Mouse (Mus musculus) retina, postnatal 1 day (tissue): Measurements from ENCODE around the gene Adgrf3.
A peak's percentile ranks its signal among the peaks of the same experiment; 100 is the strongest.

Experiments used
- DNase-seq: peaks from one replicate; pipeline ENCODE4 v3.0.0-alpha.2; 2012

Gene Adgrf3

DNA sequence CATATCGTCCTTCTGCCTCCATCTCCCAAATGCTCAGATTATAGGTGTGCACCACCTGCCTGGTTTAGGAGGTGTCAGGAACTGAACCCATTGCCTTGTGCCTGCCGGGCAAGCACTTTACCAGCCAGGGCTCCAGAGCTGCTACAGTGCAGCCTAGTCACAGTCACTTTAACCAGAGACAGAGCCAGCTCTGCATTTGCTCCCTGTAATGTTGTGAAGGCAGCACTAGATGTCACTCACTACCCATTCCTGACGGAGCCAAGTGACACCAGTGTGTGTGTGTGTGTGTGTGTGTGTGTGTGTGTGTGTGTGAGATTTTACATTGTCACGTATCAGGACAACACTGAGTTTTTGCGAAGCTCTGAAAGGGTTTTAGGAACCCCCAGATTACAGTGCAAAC is 4.0 kb downstream of the Adgrf3 start:
- peak; percentile 70 for DNase-seq

DNA sequence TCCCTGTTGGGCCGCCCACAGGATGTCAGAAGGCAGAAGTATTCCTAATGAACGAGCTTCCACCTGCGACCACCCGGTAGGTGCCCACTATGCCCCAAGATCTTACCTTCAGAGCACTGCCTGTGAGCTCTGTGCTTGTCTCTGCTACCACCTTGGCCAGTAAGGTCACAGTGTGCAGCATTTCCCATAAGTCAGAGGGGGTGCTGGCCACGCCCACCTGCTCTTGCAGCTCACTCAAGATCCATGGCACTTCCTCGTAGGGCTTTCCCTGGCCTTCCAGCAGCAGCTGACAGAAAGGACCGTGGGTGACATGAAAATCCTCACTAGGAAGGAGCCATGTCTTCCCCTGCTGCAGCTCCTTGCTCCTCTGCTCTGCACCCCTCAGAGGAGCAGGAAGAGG is 7.3 kb downstream of the Adgrf3 start:
- DNase-seq, result no peak

DNA sequence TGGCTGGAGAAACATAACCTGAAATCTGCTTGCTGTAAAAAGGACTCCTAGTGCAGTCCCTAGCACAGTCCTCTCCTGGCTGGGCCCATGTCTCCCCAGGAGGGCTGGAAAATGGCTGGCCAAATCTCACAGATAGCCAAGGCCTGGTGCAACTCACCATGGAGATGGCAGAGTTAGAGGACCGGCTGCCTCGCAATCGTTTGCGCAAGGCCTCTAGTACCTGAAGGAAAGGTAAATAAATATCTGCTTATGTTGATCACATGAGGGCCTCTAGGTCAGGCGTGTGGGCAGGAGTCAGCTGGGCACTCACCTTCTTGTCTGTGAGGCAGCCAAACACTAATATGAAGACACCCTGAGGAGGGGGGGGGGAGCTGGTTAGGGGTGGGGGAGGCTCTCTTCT is 10.2 kb downstream of the Adgrf3 start:
- no peak for DNase-seq

DNA sequence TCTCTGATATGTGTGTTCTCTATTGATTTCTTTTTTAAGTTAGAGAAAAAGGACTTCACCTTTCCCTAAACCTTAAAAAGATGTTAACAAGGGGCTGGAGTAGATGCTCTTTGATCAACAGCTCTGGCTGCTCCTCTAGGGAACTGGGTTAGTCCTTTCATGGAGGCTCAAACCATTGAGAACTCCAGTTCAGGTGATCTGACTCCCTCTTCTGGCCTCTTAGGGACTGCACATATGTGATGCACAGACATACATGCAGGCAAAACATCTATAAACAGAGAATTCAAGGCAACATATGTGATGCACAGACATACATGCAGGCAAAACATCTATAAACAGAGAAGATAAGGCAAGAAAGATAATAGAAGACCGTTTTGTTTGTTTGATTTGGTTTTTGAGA is 13.1 kb downstream of the Adgrf3 start:
- peak; percentile 20 for DNase-seq

DNA sequence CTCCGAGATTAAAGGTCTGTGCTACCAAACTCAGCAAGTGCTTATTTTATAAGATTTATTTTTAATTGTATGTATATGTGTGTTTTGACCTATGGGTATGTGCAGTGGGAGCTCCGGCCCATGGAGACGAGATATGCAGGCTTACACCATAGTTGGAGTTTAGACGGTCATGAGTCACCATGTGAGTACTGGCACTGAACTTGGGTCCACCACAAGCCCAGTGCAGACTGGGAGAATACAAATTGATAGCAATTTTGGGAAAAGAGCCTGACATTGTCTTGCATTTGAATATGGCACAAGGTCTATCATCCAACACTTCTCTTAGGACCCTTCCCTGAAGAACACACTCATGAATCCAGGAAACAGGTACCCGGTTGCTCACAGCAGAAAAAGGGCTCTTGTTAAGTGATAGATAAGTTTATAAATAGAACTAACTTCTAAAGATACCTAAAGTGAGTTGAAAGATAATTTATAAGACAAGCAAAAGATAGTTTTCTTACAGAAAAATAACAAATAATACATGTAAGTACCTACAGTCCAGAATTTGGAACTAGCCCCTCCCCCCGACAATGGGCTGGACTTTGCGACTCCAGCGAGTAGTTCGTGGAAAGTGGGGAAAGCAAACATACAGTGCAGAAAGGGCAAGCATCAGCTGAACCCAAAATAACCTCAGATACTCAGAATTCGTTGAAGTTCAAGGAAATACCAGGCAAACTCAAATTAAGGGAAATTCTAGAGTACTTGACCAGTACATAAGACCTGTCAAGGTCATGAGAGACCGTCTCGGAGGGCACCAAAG is 17.6 kb downstream of the Adgrf3 start:
- DNase-seq, result no peak

DNA sequence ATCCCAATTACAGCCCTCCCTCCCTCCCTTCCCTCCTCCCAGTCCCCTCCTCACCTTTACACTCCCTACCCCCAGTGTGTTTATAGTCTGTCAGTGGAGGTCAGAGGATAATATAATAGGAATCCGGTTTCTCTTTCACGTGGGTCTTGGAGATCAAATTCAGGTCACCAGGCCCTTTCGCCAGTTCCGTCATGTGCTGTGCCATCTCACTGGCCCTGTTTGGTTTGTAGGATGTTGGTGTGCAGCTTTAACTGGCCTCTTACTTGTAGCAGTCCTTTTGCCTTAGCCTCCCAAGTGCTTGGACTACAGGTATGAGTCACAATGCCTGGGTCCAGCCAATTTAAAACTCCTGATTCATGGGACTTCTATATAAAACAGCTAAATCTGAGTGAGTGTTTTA is 29.7 kb downstream of the Adgrf3 start:
- DNase-seq, result no peak

DNA sequence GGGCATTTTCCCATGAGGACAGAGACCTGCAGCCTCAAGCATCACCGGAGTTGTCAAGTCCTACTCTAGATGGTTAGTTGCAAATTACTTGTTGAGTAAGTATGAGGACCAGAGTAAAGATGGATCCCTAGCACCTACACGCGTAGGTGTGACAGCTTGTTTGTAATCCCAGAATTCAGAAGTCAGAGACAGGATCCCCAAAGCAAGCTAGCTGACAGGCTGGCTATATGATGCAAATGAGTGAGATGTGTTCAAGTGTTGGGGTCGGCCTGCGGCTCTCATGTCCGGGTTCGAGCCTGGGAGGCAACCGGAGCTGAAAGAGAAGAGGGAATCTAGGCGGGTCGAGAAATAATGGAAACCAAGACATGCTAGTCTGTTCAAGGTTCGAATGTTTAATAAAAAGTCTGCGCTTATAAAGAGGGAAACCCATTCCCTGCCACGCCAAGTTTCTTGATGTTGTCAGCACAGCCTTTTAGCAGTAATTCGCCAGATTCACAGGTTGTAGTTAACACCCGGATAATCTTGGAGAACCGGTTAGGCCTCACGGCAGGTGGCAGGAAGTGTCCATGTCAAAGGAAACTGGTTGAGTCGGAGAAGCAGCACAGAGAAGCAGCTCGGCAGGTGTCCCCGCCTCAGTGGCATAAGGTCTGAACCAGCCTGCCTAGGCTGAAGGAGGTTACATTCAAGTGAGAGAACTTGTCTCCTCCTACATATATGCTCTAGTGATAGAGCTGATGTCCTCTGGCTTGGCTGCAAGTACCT is 32.4 kb downstream of the Adgrf3 start:
- DNase-seq, result no peak

DNA sequence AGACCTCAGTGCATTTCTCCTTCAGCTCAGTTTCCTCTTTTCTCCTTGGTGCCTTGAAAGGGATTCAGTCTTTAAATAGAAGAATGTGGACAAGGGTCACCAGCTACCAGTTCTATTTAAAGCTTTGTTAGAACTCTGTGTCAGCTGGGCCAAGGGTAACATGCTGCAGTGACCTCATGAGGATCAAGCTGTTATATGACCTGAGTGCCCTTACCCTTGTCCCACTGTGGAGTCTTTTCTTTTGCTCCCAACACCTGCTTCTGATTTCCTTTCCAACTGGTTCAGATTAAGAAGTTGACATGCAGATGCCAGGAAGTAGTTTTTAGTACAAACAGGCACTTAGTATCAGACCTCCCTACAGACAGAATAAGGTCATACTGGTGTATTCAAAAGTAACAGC is 33.4 kb downstream of the Adgrf3 start:
- no peak for DNase-seq

DNA sequence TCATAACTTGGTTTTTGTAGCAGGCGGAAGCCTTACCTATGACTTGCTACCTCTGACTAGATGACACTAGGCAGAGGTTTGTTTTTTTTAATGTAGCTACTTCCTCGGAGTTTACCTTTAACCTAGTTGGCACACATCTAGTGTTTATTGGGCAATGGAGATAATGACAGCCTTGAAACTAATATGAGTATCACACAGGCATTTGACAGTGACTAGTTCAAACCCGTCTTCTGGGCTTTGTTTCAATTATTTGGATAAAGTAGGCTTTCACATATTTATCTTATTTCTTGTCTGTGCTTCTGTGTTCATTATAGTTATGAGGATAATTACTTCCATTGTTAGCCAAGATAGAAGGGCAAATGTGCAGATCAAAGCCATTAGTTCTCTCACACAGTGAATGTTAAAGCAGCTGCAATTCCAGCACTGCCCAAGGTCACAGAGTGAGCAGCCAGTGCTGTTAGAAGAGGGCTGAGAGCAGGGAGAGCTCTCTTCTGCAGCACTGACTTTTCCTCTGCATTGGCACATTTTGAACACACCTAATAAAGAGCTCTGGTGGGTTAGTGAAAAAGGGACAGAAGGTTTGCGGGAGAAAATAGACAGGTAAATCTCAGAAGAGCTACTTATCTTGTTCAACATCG is 35.1 kb downstream of the Adgrf3 start:
- no peak for DNase-seq

DNA sequence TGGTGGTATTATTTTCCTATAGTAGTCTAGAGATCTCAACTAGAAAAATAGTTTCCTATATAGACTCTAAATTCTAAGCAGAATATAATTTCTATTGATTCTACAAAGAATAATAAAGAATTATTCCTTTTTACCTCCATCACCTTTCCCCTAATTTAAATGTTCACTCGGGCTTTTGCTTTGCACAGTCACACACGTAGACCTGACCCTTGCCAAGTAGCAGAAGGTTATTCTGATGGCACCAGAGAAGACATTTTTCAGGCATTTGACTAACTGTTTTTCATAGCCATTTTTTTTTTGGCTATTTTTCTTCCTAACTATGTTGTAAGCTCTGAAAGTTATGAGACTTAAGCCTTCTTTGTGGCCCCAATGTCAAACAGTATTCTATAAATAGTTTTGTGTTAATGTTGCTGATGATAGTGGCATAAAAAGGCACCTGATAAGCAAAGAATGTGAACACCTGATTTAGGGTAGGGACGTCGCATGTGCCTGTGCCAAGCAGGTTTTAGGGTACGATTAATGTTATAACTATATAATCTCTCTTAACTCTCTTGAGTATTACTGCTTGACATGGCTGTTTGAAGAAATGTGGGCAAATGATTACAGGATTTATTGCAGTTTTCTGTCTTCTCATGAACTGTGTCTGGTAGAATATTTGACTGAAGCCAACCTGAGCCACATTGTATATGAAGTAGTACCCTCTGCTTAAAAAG is 40.1 kb downstream of the Adgrf3 start:
- DNase-seq, result no peak

DNA sequence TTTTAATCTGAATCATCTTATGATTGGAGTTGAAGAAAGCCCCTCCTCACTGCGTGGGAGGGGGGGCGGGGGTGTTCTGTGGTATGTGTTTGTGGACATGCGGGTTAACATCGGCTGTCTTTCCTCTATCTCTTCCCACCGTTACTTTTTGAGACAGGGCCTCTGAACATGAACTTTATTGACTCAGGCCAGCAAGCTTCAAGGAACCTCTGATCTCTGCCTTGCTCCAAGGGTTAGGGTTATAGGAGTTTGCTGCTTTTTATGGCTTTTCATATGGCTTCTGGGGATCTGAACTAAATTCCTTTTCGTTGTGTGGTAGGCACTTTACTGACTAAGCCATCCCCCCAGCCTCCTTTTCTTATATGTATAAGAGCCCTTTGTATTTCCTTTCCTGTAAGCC is 43.2 kb downstream of the Adgrf3 start:
- no peak for DNase-seq

DNA sequence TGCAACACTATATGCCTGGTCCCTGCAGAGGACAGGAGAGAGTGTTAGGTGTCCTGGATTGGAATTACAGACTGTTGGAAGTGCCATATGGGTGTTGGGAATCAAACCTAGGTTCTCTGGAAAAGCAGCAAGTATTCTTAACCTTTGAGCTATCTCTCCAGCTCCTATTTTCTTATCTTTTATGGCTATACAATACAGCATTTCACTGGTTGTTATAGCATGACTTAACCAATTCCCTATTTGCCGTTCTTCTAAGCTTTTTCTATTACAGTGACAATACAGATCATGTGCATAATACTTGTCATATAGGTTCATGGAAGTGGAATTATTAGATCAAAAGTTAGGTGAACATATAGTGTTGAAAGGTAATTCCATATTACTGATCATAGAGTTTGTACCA is 43.7 kb downstream of the Adgrf3 start:
- no peak for DNase-seq

DNA sequence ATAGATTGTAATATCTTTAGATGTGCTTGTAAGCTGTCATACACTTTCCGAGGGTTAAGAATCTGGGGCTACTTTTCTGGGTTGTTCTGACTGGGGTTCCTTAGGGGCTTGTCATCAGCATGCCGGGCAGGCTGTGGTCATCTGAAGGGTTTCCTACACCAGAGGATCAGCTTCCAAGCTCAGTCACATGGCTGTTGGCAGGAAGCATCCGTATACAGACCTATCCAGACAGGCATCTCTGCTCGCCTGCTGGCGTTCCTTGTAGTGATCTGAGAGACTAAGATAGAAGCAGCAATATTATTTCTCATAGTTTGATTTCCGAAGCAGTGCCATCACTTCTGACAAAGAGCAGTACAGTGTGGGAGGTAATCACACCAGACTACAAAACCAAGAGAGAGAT is 45.9 kb downstream of the Adgrf3 start:
- no peak for DNase-seq

DNA sequence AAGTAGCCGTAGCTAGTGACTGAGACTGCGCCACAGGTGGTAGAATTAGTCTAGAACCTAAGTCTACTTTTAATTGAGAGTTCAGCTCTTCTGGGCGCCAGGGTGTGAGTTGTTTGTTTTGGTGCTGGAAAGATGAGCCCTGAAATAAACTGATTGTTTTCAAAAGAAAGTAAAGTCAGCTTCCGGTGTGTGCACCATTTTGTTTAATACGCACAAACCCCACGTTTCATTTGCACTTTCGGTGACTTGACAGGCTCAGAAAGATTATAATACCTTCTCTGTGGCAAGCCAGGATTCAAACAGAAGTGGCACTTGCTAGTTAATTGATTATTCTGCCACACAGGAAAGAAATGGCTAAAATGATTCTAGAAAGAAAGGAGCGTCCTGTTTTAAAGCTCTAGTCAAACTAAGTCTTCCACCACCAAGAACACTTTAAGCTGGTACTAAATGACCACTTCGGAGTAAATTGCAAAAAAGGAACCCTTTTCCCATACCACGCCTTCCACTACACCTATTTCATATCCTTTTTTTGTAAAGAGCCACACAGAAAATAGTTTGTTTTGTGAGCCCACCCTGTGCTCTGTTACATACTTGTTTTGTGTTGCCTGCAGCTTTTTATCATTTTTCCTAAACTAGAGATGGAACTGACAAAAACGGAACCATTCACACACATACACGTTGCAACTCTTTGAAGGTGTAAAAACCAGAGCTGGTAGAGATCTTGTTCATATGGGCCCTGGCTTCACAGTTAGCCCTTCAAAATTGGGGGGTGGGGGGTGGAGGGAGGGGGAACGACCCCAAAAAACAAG is 49.5 kb downstream of the Adgrf3 start:
- no peak for DNase-seq

DNA sequence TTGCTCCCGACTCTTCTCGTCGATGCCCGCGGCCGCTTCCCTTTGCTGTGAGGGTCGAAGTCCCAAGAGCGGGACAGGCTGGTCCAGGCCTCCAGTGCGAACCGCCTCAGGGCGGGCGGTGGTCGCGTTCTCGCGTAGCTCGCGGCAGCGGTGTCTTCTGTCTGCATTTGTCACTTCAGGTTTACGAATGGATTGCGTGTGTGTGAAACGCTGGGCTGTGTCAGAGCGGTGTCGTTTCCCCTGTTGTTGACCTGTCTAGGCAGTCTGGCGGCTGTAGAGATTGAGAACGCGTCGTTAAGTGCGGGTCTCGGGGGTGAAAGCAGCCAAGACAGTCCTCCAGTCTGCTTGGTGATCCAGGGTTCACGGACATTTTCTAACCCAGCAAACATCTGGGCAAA is 50.1 kb downstream of the Adgrf3 start:
- DNase-seq, result no peak

DNA sequence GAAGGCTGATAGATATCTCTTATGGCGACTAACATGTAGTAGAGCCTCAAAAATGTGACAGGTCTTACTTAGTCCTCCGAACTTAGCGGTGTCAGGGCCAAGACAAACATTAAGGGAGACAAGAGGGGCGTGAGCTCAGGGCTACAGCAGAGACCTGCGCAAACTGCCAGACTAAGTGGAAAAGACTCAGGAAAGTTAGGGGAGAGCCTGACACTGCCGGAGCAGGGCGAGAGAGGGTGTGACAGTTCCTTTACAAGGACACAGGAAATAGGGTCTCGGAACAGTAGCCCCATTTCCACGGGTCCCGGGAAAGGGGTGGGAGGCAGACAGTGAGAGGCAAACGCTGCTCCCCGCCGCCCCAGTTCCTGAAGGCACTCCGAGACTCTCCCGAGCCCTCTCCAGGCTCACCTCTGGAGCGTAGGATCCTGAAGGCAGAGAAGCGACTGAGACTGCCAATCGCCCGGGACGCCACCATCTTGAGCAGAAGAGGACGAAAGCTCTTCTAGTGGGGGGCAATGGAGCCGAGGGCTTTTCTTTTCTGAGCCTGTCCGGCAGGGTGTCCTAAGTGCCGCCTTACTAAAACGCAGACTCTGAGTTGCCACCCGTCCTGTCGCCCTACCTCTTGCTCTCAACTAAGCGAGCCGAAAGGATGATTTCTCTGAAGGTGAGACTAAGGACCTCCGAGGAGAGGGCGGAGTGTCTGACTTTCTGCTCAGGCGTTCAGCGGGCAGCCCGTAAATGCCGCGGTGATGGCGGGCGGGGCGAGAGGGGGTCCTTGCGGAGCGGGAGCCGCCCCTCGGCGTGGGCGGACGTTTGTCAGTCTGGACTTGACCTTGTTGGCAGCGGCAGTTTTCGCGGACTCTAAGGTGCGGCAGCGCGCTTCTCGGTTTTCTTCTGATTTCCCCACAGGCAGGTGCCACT is 50.8 kb downstream of the Adgrf3 start, which contains the start of the genes Hadha and Hadhb:
TSS of gene Hadha (minus strand) at position 689 of the 921 bp plus-strand sequence.
TSS of gene Hadhb (plus strand) at position 775 of the 921 bp plus-strand sequence.
- peak; percentile 95 for DNase-seq

DNA sequence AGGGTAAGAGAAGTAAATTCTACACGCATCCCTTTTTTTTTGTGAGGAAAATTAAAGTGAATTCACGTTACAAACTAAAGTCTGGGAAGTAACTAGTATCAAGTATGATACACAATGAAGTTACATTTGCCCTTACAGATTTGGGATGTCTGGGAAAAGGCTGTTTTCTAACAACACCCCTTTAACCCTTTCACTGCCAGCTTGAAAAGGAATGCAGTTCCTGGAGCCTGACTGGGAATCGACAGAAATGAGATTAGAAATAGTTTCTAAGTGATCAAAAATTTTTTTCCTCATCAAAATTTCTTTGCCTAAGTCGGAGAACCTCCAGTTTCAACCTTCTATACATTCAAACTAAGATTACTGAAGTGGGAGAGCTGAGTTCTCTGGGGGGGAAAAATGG is 51.5 kb downstream of the Adgrf3 start:
- DNase-seq, result peak; percentile 35

DNA sequence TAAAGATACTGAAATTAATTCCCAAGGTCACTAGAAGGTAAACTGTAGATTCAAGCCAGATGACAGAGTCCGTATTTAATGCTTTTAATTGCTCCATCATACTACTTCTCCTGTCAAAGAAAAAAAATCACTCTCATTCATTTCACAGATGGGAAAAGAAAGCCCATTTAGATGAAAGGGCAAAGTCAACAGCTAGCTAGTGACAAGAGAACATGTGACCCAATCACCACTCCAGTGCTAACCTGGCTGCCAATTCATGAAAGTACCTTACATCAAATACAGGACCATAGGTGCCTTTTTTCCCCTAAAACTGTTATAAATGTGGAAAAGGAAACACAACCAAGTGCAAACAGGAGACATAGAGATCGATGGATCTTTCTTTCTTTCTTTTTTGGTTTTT is 52.3 kb downstream of the Adgrf3 start:
- DNase-seq, result no peak

DNA sequence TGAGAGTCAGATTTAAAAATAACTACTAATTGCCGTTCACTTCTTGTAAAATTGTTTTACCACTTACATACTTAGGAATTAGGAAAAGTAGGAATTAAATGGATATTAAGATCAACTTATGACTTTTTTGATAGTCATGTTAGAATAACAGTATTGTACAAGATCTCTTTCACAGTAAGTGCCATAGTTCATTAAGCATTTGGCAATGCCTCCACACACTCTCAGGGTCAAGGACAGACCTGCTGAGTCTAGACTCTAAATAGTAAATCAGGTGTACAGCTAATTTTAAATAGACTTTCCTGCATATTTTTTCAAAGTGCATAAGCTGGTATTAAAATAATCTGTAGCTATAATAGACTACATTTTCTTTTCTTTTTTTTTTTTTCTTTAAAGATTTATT is 53.1 kb downstream of the Adgrf3 start:
- DNase-seq, result no peak

DNA sequence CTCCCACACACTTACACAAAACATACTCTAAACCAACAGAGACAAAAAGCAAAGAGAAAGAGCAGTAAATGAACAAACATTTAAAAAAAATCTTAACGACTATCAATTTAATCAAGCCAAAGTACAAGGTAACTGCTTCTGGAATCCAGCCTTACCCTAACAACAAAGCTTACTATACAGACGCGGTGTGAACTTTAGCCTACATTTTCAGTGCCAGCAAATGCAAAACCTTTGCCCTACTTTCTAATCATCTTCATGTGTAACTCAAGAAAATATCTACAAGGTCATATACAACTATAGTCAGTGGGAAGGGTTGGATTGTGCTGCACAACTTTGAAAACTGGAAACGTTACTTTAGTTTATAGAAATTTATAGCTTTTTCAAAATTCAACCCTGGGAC is 53.5 kb downstream of the Adgrf3 start:
- no peak for DNase-seq
